Mouse (Mus musculus) cerebellum, adult 2 months (tissue): ENCODE measurements around the gene Lrmda. TPM values are rescaled to one million over a fixed set of nuclear protein-coding genes. Genes with fewer than 3 reads are reported as not detected.

Experiments
- DNase-seq, 2 experiments: peaks; one replicate each; pipeline ENCODE4 v3.0.0; 2021
- H3K27ac ChIP-seq: fragments of 200-500 bp; 2 replicates; pipeline ENCODE4 v1.5.1; 2012; ENCODE audit warnings: low read length, control low read depth, inconsistent platforms; ENCODE audit not compliant: insufficient read depth
- H3K27me3 ChIP-seq: fragments of 200-500 bp; 2 replicates; pipeline ENCODE4 v1.6.1; 2012; ENCODE audit warnings: inconsistent platforms, mild to moderate bottlenecking, low read length, moderate library complexity; ENCODE audit not compliant: control insufficient read depth, insufficient read depth
- H3K4me1 ChIP-seq: fragments of 200-500 bp; 2 replicates; pipeline ENCODE4 v1.6.1; 2011; ENCODE audit warnings: low read length; ENCODE audit not compliant: control insufficient read depth, insufficient read depth
- H3K4me3 ChIP-seq: fragments of 200-500 bp; replicated peaks from 2 replicates; pipeline ENCODE3; 2011; ENCODE audit warnings: mild to moderate bottlenecking, low read depth, low read length, control low read depth; ENCODE audit not compliant: insufficient read depth
- CTCF ChIP-seq: fragments of 200-500 bp; IDR thresholded peaks from 2 replicates; pipeline ENCODE4 v1.5.1; 2011; ENCODE audit warnings: low read depth, mild to moderate bottlenecking, control low read depth, low read length, moderate library complexity, borderline replicate concordance; ENCODE audit not compliant: insufficient read depth
- POLR2A ChIP-seq: fragments of 200-500 bp; IDR thresholded peaks from 2 replicates; pipeline ENCODE4 v1.6.1; 2011; ENCODE audit warnings: low read length, control low read depth, borderline replicate concordance; ENCODE audit not compliant: insufficient read depth
- WGBS: fragments of 180-500 bp; shearing (Covaris S2); methylation state at CpG from one replicate; pipeline ENCODE4 v1.1.7; 2018; 5-methylcytosine and 5-hydroxymethylcytosine counted together
- polyA plus RNA-seq: library from polyadenylated mRNA; depleted of rRNA; stranded (reverse); fragments of >200 nt; gene quantifications from 2 replicates; pipeline ENCODE4 v1.2.3, GENCODE M21; 2012

Lrmda gene
- polyA plus RNA-seq, 1 experiment, result 0.65 TPM

DNA sequence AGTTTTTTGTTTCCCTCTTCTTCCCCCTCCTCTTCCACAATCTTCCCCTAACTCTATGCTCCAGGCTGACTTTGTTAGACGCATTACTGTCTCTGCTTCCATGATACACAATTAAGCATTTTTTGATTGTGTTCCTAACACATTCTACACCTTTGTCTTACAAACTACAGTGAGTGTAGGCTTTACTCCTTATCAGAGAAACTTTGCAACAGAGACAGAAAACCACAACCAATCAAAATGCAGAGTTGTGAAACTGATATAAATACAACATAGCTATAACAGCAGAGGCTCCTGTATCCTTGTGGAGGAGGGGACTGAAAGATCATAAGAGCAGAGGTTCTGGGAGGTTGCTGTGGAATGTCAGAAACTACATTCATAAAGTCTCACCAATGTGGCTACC lies 933.5 kb downstream of the Lrmda start:
- no peak for TF ChIP-seq POLR2A
- TF ChIP-seq CTCF, result no peak
- WGBS, result 88% methylated on average over 1 of the region's 1 CpGs
- DNase-seq, result no peak
- H3K4me3 ChIP-seq, result no peak overlapping the region
- H3K27me3 ChIP-seq, result no peaks in the 10 kb centered on the region
- H3K27ac ChIP-seq, result no peak overlapping the region
- H3K4me1 ChIP-seq, result no peaks in the 10 kb centered on the region

GRCm38 (mm10) chr14:22960166-22960565 lies 940.7 kb downstream of the Lrmda start:
- Histone ChIP-seq H3K27me3 (no peaks in the 10 kb centered on the region), H3K27ac (no peak overlapping the region), H3K4me3 (no peak overlapping the region), H3K4me1 (no peaks in the 10 kb centered on the region)
- DNase-seq, result no peak
- TF ChIP-seq POLR2A (no peak), CTCF (no peak)
- 86% methylated on average over 1 of the region's 1 CpGs for WGBS

- 37% methylated on average over 9 of the region's 9 CpGs for WGBS
- DNase-seq, result no peak
- H3K27ac ChIP-seq, result no peak overlapping the region
- TF ChIP-seq POLR2A, result no peak
- no peak for TF ChIP-seq CTCF
- no peaks in the 10 kb centered on the region for H3K27me3 ChIP-seq
- H3K4me1 ChIP-seq, result no peaks in the 10 kb centered on the region
- H3K4me3 ChIP-seq, result no peak overlapping the region
Observed at GRCm38 (mm10) chr14:22964796-22965660, 945.5 kb downstream of the Lrmda start.

- Histone ChIP-seq H3K4me1 (no peaks in the 10 kb centered on the region), H3K27ac (no peak overlapping the region), H3K4me3 (no peak overlapping the region), H3K27me3 (no peaks in the 10 kb centered on the region)
- WGBS, result 80% methylated on average over 5 of the region's 5 CpGs
- DNase-seq, result no peak
- no peak for TF ChIP-seq CTCF
- no peak for TF ChIP-seq POLR2A
Observed at GRCm38 (mm10) chr14:22968705-22969104, 949.2 kb downstream of the Lrmda start.

GRCm38 (mm10) chr14:22986736-22987135 lies 967.2 kb downstream of the Lrmda start:
- no peak overlapping the region for H3K4me3 ChIP-seq
- TF ChIP-seq POLR2A (no peak), CTCF (no peak)
- H3K27ac ChIP-seq, result no peak overlapping the region
- H3K27me3 ChIP-seq, result no peaks in the 10 kb centered on the region
- H3K4me1 ChIP-seq, result no peaks in the 10 kb centered on the region
- WGBS, result 79% methylated on average over 2 of the region's 2 CpGs
- DNase-seq, result no peak

GRCm38 (mm10) chr14:22988090-22988669 lies 968.7 kb downstream of the Lrmda start:
- no peaks in the 10 kb centered on the region for H3K4me1 ChIP-seq
- H3K27ac ChIP-seq, result no peak overlapping the region
- no peak overlapping the region for H3K4me3 ChIP-seq
- 89% methylated on average over 3 of the region's 3 CpGs for WGBS
- no peaks in the 10 kb centered on the region for H3K27me3 ChIP-seq
- TF ChIP-seq CTCF (no peak), POLR2A (no peak)
- no peak for DNase-seq

- WGBS, result 69% methylated on average over 8 of the region's 8 CpGs
- TF ChIP-seq POLR2A (no peak), CTCF (no peak)
- Histone ChIP-seq H3K4me1 (no peaks in the 10 kb centered on the region), H3K27me3 (no peaks in the 10 kb centered on the region), H3K4me3 (no peak overlapping the region), H3K27ac (no peak overlapping the region)
- no peak for DNase-seq
Observed at GRCm38 (mm10) chr14:22995184-22995935, 975.8 kb downstream of the Lrmda start.

DNA sequence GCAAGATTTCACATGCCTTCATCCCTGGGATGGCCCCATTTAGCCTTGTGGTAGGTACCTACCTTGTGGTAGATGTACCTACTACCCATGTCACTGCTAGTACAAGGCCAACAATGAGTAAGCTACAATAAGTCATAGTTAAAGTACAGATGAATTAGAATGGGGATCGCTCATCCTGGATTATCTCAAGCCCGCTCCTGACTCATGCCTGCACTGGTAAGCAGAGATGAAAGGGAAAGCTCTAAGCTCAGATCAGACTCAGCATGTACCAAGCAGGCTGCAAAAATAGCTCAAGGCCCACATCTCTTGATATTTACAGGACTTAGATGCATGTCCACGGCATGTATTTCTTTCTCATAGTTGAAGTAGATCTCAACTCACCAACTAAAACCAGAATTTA lies 979.4 kb downstream of the Lrmda start:
- 96% methylated on average over 3 of the region's 3 CpGs for WGBS
- TF ChIP-seq POLR2A (no peak), CTCF (no peak)
- Histone ChIP-seq H3K27me3 (no peaks in the 10 kb centered on the region), H3K4me1 (no peaks in the 10 kb centered on the region), H3K27ac (no peak overlapping the region), H3K4me3 (no peak overlapping the region)
- no peak for DNase-seq
